8 mouse cellular contexts compared by ENCODE assay signal in genomic region chr7:19382166-19382541, GRCm38 (mm10). TPM values are rescaled to one million over a fixed set of nuclear protein-coding genes. Genes with fewer than 3 reads are reported as not detected.
A peak's percentile ranks its signal among the peaks of the same experiment; 100 is the strongest.
DNase-seq lines count a peak whose midpoint lies in the region; ATAC-seq lines count a peak whose summit lies in the region.

No protein-coding gene starts in this region.

- H3K9me3 ChIP-seq in hindbrain, embryonic 12.5 days (replicated peaks): no peaks in the 10 kb centered on the region

- DNase-seq in frontal cortex, postnatal 25 days (ENCODE audit: low spot score in 2 of 2): no peak
- peak; percentile 26 to 38 for DNase-seq in thymus, postnatal 10 days (ENCODE audit: low spot score in 2 of 2)
- DNase-seq in thymus, adult 18-20 months: no peak
- no peak for DNase-seq in Muller cell, postnatal 12 days (ENCODE audit: inconsistent ontology term)
- no peak for DNase-seq in ovary, postnatal 14 days (ENCODE audit: low spot score)

- peak; percentile 51; the same call in 1 of the 2 replicates for ATAC-seq in frontal cortex, adult (ENCODE audit: low TSS enrichment)
- ATAC-seq in hindbrain, embryonic 12.5 days (ENCODE audit: low FRiP score): peak; percentile 74
- peak; percentile 49 for ATAC-seq in megakaryocyte progenitor cell, adult 5-6 weeks (replicated peaks; ENCODE audit: poor library complexity)

- no peaks in the 10 kb centered on the region for H3K27me3 ChIP-seq in hindbrain, embryonic 12.5 days

- peak overlapping the region; percentile 35 for H3K27ac ChIP-seq in hindbrain, embryonic 12.5 days

- H3K9ac ChIP-seq in hindbrain, embryonic 12.5 days: peak overlapping the region; percentile 94

- WGBS in hindbrain, embryonic 12.5 days: under 1% methylated on average over 28 of the region's 37 CpGs

- H3K4me1 ChIP-seq in hindbrain, embryonic 12.5 days: peaks cover 16% of the 10 kb centered on the region

- peak overlapping the region; percentile 89 for H3K4me2 ChIP-seq in hindbrain, embryonic 12.5 days (replicated peaks)

- H3K4me3 ChIP-seq in hindbrain, embryonic 12.5 days: peak overlapping the region; percentile 95

- peaks cover 35% of the 10 kb centered on the region for H3K36me3 ChIP-seq in hindbrain, embryonic 12.5 days

RNA-seq across cellular contexts. Expression of gene Ercc2, which starts 0.3 kb away (rescaled TPM):
- polyA plus RNA-seq in hindbrain, embryonic 12.5 days (2016; fragmentation: Nextera tagmentation; extraction: Ambion mirVana): 21.3 and 24.6 TPM in 2 replicates
- 10.7 and 11.2 TPM in 2 replicates for total RNA-seq in megakaryocyte progenitor cell, adult 5-6 weeks (2015)
- total RNA-seq in megakaryocyte progenitor cell, adult 5-6 weeks (2017): 26.5 and 31.6 TPM in 2 replicates

RNA-seq across cellular contexts. Expression of gene Klc3, which starts 21.8 kb away (rescaled TPM):
- 3.2 and 4.1 TPM in 2 replicates for polyA plus RNA-seq in hindbrain, embryonic 12.5 days (2016; fragmentation: Nextera tagmentation; extraction: Ambion mirVana)
- not detected in 2 replicates for total RNA-seq in megakaryocyte progenitor cell, adult 5-6 weeks (2015)
- 0.10 TPM in 1 of 2 replicates, not detected in the other for total RNA-seq in megakaryocyte progenitor cell, adult 5-6 weeks (2017)

RNA-seq across cellular contexts. Expression of gene Ckm, which starts 22.4 kb away (rescaled TPM):
- 0.23 and 0.34 TPM in 2 replicates for polyA plus RNA-seq in hindbrain, embryonic 12.5 days (2016; fragmentation: Nextera tagmentation; extraction: Ambion mirVana)
- total RNA-seq in megakaryocyte progenitor cell, adult 5-6 weeks (2015): 0.71 and 0.94 TPM in 2 replicates
- total RNA-seq in megakaryocyte progenitor cell, adult 5-6 weeks (2017): 1.4 and 2.0 TPM in 2 replicates

RNA-seq across cellular contexts. Expression of gene Ppp1r13l, which starts 22.6 kb away (rescaled TPM):
- polyA plus RNA-seq in hindbrain, embryonic 12.5 days (2016; fragmentation: Nextera tagmentation; extraction: Ambion mirVana): 4.7 and 5.5 TPM in 2 replicates
- 6.3 and 7.2 TPM in 2 replicates for total RNA-seq in megakaryocyte progenitor cell, adult 5-6 weeks (2015)
- 0.74 and 1.2 TPM in 2 replicates for total RNA-seq in megakaryocyte progenitor cell, adult 5-6 weeks (2017)

RNA-seq across cellular contexts. Expression of gene Cd3eap, which starts 22.9 kb away (rescaled TPM):
- polyA plus RNA-seq in hindbrain, embryonic 12.5 days (2016; fragmentation: Nextera tagmentation; extraction: Ambion mirVana): 17.3 and 20.4 TPM in 2 replicates
- total RNA-seq in megakaryocyte progenitor cell, adult 5-6 weeks (2015): 11.1 and 13.6 TPM in 2 replicates
- total RNA-seq in megakaryocyte progenitor cell, adult 5-6 weeks (2017): 24.8 and 27.4 TPM in 2 replicates

Comparison
In these comparisons a context has a peak if more than half of its experiments do, and no peak if none do; other contexts are left out.
1. DNase-seq: peak in thymus, postnatal 10 days (2 of 2); none in frontal cortex, postnatal 25 days (0 of 2), thymus, adult 18-20 months (0 of 2), Muller cell, postnatal 12 days (single experiment) and ovary, postnatal 14 days (single experiment).
2. Peak in every context shown above with its lines, with median percentiles within 50 percentile points of each other: ATAC-seq.